Mouse (Mus musculus) megakaryocyte, adult 5-6 weeks (primary cell): Measurements from ENCODE around the gene Mast3. TPM values are rescaled to one million over a fixed set of nuclear protein-coding genes. Genes with fewer than 3 reads are reported as not detected.

Experiments
- ATAC-seq: 2 replicates; pipeline ENCODE4 v1.8.0; 2016; ENCODE audit warnings: mild to moderate bottlenecking, inconsistent platforms; ENCODE audit not compliant: poor library complexity, severe bottlenecking
- total RNA-seq, 2 experiments: library from RNA; stranded (forward) in 1 of 2; stranded (reverse) in 1 of 2; fragments of 153-499, 151-499 nt in 1 of 2; fragments of 221-1000, 200-1000 nt in 1 of 2; gene quantifications; 2 replicates each; pipeline versions ENCODE4 v1.2.3 to v1.2.4; 2015 to 2017

Mast3 gene
- total RNA-seq, 2 experiments from 2014 or later, result 14.4 to 56.2 TPM

GRCm38 (mm10) chr8:70806541-70806940 lies 1.7 kb upstream of the Mast3 start:
- ATAC-seq, result peak; percentile 65

GRCm38 (mm10) chr8:70803761-70804480 lies 933 bp downstream of the Mast3 start:
- ATAC-seq, result peak; percentile 58

GRCm38 (mm10) chr8:70802786-70803510 lies 1.9 kb downstream of the Mast3 start:
- ATAC-seq, result no peak

- ATAC-seq, result no peak
Observed at GRCm38 (mm10) chr8:70801830-70802229, 3.0 kb downstream of the Mast3 start.

- no peak for ATAC-seq
Observed at GRCm38 (mm10) chr8:70801156-70801555, 3.7 kb downstream of the Mast3 start.

GRCm38 (mm10) chr8:70800648-70801047 lies 4.2 kb downstream of the Mast3 start:
- ATAC-seq, result no peak

GRCm38 (mm10) chr8:70798281-70798680 lies 6.6 kb downstream of the Mast3 start:
- no peak for ATAC-seq

GRCm38 (mm10) chr8:70797081-70798070 lies 7.5 kb downstream of the Mast3 start:
- ATAC-seq, result peak; percentile 53

GRCm38 (mm10) chr8:70796403-70797080 lies 8.3 kb downstream of the Mast3 start:
- no peak for ATAC-seq

- ATAC-seq, result no peak
Observed at GRCm38 (mm10) chr8:70795370-70795769, 9.5 kb downstream of the Mast3 start.

- ATAC-seq, result no peak
Observed at GRCm38 (mm10) chr8:70794215-70794614, 10.6 kb downstream of the Mast3 start.

GRCm38 (mm10) chr8:70792700-70793099 lies 12.2 kb downstream of the Mast3 start:
- ATAC-seq, result peak; percentile 21

GRCm38 (mm10) chr8:70791975-70792691 lies 12.7 kb downstream of the Mast3 start:
- ATAC-seq, result peak; percentile 75

- peak; percentile 72 for ATAC-seq
Observed at GRCm38 (mm10) chr8:70791294-70791701, 13.6 kb downstream of the Mast3 start.

- no peak for ATAC-seq
Observed at GRCm38 (mm10) chr8:70790846-70791245, 14.0 kb downstream of the Mast3 start.

- ATAC-seq, result no peak
Observed at GRCm38 (mm10) chr8:70789046-70789445, 15.8 kb downstream of the Mast3 start.

- no peak for ATAC-seq
Observed at GRCm38 (mm10) chr8:70787941-70788667, 16.8 kb downstream of the Mast3 start.

GRCm38 (mm10) chr8:70787051-70787445 lies 17.8 kb downstream of the Mast3 start:
- ATAC-seq, result no peak
